Mouse (Mus musculus) ES-E14 (cell line): ENCODE measurements around the gene Rab3gap1.

Source experiments
- CHD2 ChIP-seq: IDR thresholded peaks from 2 replicates; pipeline ENCODE4 v1.6.1; 2014; ENCODE audit warnings: mild to moderate bottlenecking, low read depth, low read length, inconsistent platforms
- HCFC1 ChIP-seq: IDR thresholded peaks from 2 replicates; pipeline ENCODE4 v1.6.1; 2012; ENCODE audit warnings: low read length, inconsistent platforms, borderline replicate concordance; ENCODE audit not compliant: insufficient read depth
- MAFK ChIP-seq: IDR thresholded peaks from 2 replicates; pipeline ENCODE4 v1.6.1; 2014; ENCODE audit warnings: mild to moderate bottlenecking, low read depth, low read length, inconsistent platforms; ENCODE audit not compliant: insufficient read depth
- ZC3H11A ChIP-seq: IDR thresholded peaks from 2 replicates; pipeline ENCODE4 v1.6.1; 2012; ENCODE audit warnings: low read depth, mild to moderate bottlenecking, inconsistent platforms, low read length, borderline replicate concordance
- ZNF384 ChIP-seq: IDR thresholded peaks from 2 replicates; pipeline ENCODE4 v1.6.1; 2012; ENCODE audit warnings: low read depth, low read length, inconsistent platforms

- no peak for TF ChIP-seq MAFK
- no peak for TF ChIP-seq HCFC1
- no peak for TF ChIP-seq ZNF384
- no peak for TF ChIP-seq ZC3H11A
- no peak for TF ChIP-seq CHD2
Observed at GRCm38 (mm10) chr1:127943516-127943915, 74.9 kb downstream of the Rab3gap1 start.
